Mouse (Mus musculus) frontal cortex, adult 2 months (tissue): ENCODE data around the gene Trpm3. TPM values are rescaled to one million over a fixed set of nuclear protein-coding genes. Genes with fewer than 3 reads are reported as not detected.
A peak's percentile ranks its signal among the peaks of the same experiment; 100 is the strongest.
"Not testable (repeated sequence)": the region's sequence is repeated elsewhere in the genome, so short reads cannot be mapped to it uniquely, and the experiment has no call there.

ENCODE experiments used
- DNase-seq, 2 experiments: peaks; one replicate each; pipeline ENCODE4 v3.0.0; 2022; ENCODE audit warnings: low spot score in 1 of 2; ENCODE audit errors: extremely low spot score in 1 of 2
- polyA plus RNA-seq: library from polyadenylated mRNA; depleted of rRNA; stranded (reverse); fragments of >200 nt; gene quantifications from 2 replicates; pipeline ENCODE4 v1.2.3, GENCODE M21; 2012

Gene Trpm3
- polyA plus RNA-seq, 1 experiment: 17.2 TPM

DNA sequence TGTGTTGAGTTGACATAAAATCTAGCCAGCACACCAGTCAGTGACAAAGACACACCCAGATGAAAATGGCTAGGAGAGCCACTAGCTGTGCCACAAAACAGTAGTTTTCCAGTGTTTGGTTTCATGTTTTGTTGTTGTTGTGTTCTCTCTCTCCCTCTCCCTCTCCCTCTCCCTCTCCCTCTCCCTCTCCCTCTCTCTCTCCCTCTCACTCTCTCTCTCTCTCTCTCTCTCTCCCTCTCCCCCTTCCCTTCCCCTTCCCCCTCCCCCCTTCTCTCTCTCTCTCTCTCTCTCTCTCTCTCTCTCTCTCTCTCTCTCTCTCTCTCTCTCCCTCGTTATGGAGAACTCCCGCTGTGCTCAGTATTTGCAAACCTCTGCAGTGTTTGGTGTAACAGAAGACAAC lies 874.8 kb downstream of the Trpm3 start:
- no peak for DNase-seq

DNA sequence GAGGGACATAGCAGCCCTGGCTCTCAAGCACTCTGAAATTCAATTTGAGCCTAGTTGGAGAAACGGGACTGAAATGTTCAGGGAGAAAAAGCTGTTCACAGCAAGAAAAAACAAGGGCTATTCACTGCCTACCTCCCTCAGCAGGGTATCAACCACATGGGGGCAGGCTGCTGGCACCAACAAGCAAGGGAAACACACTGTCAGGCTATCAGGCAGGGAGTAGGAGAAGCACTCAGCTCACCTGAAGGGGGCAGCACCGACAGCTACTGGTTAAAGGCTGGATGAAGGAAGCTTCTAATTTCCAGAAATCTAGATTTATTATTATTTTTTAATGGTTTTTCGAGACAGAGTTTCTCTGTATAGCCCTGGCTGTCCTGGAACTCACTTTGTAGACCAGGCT lies 876.7 kb downstream of the Trpm3 start:
- peak in 1 of 2 experiments; percentile 31 for DNase-seq

DNA sequence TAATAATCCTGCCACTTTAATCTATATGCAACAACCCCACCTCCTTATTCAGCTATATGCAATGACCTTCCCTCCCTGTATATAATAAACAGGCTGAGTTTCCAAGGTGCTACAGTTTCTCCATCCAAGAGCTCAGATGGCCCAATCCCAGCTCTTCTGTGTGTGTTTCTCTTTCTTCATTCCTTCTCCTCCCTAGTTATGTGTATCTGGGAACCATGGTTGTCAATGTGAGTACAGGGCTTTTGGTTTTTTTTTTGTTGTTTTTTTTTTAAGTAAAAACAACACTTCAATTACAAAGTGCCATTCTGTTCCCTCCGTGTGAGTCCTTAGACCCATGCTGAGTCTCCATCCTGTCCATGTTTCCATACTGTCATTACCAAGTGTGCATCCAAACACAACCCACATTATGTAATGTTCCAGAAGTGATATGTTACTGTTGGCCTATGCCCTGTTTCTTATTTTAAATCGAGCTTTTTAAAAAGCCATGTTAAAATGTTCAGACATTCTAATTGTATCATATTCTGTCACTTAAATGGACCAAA lies 879.4 kb downstream of the Trpm3 start:
- DNase-seq: no peak

DNA sequence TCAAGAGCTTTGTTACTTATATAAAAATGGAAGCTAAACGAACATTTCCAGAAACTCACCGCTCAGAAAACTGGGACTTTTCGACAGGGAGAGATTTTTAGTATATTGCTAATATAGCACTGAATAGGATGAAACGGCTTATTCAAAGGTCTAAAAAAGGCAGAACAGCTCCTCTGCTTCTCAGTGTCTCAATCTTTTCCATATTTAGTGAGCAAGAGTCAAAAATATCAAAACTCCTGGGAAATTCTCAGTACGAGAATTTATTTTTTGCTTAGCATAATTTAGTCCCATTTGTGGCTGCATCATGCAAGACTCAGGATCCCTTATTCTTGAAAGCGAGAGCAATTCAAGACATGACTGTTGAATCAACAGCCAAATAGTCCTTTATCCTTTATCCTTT lies 884.1 kb downstream of the Trpm3 start:
- peak in 1 of 2 experiments; percentile 49 for DNase-seq

DNA sequence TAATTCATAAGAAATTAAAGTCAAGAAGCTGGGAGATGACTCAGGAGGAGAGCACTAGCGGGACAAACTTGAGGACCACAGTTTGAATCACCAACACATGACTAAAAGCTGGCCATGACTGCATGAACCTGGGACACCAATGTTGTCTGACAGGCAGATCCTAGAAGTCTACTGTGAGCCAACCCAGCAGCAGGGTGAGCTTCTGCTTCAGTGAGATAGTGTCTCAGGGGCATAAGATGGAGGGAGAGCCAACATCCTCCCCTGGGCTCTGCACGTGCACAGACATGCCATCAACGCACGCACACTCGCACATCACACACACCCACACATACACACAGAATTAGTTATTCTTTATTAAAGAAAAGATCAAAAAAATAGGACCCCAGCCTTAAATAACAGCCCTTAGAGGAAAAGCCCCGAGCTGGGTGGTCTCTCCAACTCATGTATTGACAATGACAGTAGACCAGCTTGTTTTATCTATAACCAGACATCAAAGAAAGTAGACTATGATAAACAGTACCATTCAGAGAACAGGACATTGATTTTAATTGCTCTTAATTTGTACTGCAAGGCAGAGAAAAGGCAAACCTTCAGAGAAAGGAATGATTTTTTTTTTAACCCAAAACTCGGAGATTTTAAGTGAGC lies 884.6 kb downstream of the Trpm3 start:
- no peak for DNase-seq

DNA sequence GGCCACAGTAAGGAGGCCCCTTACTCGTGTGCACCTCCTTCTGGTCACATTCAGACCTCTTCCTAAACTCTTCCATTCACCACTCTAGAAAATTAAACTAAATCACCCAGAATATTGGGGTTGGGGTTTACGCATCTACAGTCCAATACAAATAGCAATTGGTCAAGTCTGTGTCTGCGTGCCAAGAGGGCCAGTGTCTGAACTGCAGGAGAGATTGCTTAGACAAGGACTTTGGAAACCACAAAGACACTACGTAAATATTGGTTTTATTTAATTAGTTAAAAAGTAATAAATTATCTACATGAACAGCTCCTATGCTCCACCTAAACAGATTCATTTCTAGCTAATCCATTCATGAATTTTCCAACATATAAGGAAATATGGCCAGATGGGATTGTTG lies 886.0 kb downstream of the Trpm3 start:
- DNase-seq: no peak

DNA sequence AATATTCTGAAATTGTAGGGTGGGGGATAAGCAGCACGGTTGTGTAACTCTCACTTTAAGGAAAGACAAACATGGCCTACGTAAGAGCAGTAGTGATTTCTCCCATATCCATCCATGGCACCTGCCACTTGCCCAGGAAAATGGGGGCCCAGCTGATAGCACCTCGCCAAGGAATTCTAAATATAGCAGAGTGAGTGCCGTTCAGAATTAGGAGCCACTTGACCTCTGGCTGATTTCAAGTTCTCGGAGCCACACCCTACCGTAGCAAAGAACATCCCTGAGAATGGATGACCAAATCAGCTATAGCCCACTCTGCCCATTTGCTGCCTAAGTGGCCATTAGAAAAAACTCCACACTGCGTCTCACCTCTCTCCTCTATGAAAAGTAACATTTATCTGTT lies 887.6 kb downstream of the Trpm3 start:
- DNase-seq: no peak

DNA sequence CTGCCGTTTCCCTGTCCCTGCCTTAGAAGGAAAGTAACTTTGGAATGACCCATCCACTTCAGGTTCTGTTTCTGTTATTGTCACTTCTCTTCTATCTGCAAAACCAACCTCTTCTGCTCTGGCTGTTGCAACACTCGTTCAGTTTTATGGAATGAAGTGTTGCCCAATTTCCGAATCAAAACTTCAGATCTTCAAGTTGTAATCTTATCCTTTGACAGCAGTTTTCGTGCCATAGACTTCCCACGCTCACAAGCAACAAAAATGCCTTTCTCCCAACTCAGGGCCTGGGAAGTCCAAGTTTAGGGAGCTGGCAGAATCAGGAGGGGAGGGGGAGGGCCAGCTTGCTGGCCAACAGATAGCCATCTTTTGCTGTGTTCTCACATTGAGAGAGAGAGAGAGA lies 889.4 kb downstream of the Trpm3 start:
- DNase-seq: peak in 1 of 2 experiments; percentile 19

DNA sequence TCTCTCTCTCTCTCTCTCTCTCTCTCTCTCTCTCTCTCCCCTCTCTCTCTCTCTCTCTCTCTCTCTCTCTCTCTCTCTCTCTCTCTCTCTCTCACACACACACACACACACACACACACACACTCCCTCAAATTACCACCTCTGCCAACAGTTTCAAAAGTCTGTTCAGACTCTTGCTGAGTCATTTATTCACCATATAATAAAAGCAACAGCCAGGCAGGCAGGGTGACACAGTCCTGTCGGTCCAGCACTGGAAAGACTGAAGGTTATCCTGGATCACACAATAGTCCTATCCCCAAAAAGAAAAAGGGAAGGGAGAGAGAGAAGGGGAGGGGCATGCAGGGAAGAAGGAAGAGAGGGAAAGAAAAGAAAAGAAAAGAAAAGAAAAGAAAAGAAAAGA lies 894.5 kb downstream of the Trpm3 start:
- DNase-seq: not testable (repeated sequence)

DNA sequence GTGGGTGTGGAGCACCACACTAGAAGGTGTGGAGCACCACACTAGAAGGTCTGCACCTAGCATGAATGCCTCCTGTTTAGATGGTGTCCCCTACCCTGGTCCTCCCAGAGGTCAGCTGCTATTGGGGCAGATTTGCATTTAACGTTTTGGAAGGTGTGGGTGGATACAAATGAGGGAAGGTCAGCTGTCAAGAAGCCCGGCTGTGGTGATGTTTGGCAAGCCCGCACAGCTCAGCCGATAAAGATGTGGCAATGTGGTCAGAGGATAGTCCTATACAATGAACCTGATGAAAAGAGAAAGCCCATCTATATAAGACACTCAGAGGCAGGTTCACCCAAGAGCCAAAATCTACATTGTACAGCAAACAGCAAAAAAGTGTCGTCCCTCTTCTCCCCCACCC lies 895.3 kb downstream of the Trpm3 start:
- DNase-seq: no peak

DNA sequence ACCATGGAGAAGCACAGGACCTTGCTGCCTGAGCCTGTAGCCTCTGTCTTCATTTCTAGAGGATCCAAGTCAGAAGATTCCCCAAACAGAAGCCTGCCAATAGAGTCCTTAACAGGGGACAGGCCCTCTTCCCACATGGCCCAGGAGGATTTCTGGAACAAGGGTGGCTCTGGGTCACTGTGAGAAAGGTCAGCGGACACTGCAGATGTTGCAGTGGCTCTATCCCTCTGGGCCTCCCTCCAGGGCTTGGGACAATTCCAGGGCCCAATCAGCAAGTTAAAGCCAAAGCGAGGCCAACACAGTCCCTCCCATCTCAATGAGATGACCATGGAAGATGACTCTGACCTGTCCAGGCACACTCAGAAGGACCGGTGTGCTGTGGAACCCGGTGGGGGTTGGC lies 896.1 kb downstream of the Trpm3 start:
- DNase-seq: peak in 1 of 2 experiments; percentile 32

DNA sequence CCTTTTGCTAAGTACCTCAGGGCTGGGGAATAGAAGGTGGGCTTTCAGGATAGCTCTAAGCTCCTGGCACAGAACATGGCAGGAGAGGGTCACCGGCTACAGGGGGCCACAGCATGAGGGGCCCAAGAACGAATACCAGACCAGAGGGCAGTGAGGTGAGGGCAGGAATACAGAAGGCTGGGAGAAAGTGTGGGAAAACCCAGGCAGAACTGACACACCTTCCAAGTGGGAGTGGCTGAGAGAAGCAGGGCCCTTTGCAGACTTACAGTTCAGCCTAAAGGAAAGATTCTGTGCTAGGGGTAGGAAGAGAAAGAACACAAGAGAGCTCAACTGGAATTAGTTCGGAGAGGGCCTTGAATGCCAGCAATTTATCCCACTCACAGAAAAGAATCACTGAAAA lies 896.9 kb downstream of the Trpm3 start:
- DNase-seq: no peak

DNA sequence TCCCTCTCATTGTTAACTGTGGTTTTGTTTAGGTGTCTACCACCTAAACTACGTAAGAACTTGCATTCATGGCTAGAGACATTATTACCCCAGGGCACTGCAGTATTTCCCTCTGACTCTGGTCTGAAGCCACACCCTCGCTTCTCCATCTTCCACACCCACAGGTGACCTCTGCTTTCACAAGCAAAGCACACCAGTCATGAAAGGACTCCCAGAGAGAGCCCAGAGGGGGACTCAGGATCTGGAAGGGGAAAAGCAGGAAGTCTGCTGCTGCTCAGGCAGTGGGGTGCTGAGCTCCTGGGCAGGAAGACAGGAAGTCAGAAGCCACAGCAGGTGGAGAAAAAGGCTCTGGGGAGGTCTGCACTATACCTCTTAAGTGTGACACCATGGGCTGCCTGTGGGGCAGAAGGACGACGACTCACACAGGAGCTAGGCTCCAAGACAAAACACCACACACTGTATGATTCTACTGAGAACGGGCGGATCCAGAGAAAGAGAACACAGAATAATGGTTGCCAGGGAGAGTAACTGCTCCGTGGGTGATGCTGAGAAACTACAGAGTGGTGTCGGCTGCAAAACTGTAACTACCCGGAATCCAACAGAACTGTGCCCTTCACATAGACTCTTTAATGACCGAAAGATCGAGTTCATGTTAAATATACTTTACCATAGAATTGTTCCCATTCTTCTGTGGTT lies 898.1 kb downstream of the Trpm3 start:
- peak in 1 of 2 experiments; percentile 64 for DNase-seq

DNA sequence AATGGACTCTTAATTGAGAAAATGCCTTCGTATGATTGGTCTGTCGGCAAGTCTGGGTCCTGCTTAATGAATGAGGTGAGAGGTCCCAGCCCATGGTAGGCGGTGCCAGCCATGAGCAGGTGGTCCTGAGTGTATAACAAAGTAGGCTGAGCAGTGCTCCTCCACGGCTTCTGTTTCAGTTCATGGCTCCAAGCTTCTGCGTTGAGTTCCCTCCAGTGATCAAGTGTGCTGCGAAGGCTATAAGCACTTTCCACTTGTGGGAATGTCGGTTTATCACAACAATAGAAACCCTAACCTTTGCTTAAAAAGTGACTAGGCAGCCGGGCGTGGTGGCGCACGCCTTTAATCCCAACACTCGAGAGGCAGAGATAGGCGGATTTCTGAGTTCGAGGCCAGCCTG lies 898.7 kb downstream of the Trpm3 start:
- no peak for DNase-seq

DNA sequence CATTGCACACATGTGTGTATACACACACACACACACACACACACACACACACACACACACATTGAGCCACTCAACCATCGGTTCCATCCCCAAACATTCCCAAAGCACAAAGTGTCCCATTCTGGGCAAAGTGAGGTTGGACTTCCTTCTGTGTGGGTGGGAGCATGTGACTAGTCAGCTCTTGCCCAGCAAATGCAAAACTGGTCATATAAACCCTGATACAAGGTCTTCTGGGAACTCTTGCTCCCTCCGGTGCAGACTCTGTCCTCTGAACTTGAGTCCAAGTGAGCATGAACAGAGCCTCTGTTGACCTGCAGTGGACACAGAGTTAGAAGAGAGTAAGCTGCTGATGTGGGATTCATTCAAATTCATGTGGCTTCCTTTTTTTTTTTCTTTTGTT lies 899.5 kb downstream of the Trpm3 start:
- no peak for DNase-seq

DNA sequence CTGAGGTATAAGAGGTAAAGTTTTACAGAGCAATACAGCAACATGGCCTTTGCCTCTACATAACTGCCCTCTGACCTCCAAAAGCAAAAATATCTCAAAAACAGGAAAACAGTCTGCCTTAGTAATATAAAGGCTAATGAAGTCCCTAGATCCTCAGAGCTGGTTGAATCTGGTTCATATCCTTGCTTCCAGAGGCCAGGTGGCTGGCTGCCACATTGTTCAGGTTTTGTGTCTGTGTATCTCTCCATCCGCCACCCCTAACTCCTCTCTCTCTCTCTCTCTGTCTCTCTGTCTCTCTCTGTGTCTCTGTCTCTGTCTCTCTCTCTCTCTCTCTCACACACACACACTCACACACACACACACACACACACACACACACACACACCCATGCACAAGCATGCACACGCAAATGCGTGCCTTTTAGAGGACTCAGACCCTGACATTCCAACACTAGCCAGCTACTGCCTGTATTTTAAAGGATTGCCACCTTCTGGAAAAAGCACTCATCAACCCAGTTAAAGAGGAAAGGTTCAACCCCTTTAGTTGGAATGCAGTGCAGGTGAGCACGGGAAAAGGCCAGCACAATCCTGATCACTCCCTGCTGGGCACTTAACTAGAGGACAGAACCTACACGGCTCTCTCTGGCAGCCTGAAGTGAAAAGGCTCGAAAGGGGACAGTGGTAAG lies 902.8 kb downstream of the Trpm3 start:
- DNase-seq: no peak

DNA sequence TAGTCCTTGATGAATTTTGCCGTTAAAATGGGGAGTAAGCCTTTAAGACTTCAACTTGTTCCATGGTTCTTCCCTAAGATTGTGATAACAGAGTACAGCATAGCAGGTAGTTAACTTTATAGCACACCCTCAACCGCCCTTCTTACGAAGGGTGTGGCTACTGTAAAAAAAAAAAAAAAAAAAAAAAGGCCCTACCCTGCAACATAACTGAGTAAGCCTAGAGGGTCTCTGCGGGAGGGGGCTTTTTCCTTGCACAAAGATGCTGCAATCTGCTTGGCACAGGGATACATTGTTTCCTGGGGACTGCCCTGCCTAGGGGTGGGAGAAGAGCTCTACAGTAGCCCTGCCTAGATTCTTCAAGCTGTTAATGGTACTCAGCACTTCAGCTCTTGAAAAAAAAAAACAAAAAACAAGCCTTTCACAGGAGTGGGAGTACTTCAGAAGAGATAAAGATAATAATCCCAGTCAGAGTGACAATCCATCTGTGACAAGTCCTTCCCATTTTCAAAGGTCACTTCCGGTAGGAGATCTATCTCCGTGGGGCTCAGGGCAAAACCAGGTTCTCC lies 903.4 kb downstream of the Trpm3 start:
- no peak for DNase-seq

DNA sequence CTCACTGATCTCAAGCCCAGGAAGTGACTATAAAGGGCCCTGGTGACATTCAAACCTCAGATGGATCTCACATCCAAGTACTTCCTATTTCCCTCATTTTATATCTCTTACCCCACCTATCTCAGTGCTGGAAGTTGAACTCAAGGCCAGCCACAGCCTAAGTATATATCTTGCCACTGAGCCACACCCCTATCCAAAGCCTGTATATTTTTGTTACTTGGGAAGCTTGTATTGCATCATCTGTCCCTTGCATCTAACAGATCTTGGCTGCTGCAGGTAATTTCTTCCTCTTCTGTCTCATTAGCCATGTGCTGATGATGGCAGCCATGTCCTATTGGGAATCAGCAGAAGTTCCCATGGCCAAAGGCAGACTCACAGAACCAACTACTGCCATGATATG lies 904.9 kb downstream of the Trpm3 start:
- no peak for DNase-seq
